Mouse (Mus musculus) embryonic facial prominence, embryonic 15.5 days (tissue): Measurements from ENCODE around the gene Astn2. TPM values are rescaled to one million over a fixed set of nuclear protein-coding genes. Genes with fewer than 3 reads are reported as not detected.
A peak's percentile ranks its signal among the peaks of the same experiment; 100 is the strongest.

ENCODE experiments used
- ATAC-seq: fragments of 200-750 bp; cut with Nextera tagmentation; 2 replicates; pipeline ENCODE4 v1.8.0; 2017; ENCODE audit warnings: low read depth, moderate TSS enrichment; ENCODE audit not compliant: insufficient number of reproducible peaks, low FRiP score, low TSS enrichment
- H3K27ac ChIP-seq: fragments of 300-500 bp; sonication (generic); replicated peaks from 2 replicates; pipeline ENCODE4 v1.5.1; 2015; ENCODE audit warnings: mild to moderate bottlenecking, inconsistent platforms
- H3K27me3 ChIP-seq: fragments of 300-500 bp; sonication (generic); 2 replicates; pipeline ENCODE4 v1.6.1; 2015; ENCODE audit warnings: inconsistent platforms
- H3K36me3 ChIP-seq: fragments of 300-500 bp; sonication (generic); 2 replicates; pipeline ENCODE4 v1.6.1; 2015; ENCODE audit warnings: mild to moderate bottlenecking, inconsistent platforms
- H3K4me1 ChIP-seq: fragments of 300-500 bp; sonication (generic); 2 replicates; pipeline ENCODE4 v1.6.1; 2015; ENCODE audit warnings: inconsistent platforms
- H3K4me2 ChIP-seq: fragments of 300-500 bp; sonication (generic); replicated peaks from 2 replicates; pipeline ENCODE4 v1.6.1; 2015; ENCODE audit warnings: mild to moderate bottlenecking, inconsistent platforms
- H3K4me3 ChIP-seq: fragments of 300-500 bp; sonication (generic); replicated peaks from 2 replicates; pipeline ENCODE4 v1.5.1; 2015; ENCODE audit warnings: mild to moderate bottlenecking, inconsistent platforms
- H3K9ac ChIP-seq: fragments of 300-500 bp; sonication (generic); 2 replicates; pipeline ENCODE4 v1.6.1; 2015; ENCODE audit warnings: inconsistent platforms
- H3K9me3 ChIP-seq: fragments of 300-500 bp; sonication (generic); replicated peaks from 2 replicates; pipeline ENCODE4 v1.6.1; 2016; ENCODE audit warnings: inconsistent platforms
- WGBS: fragments of 180-500 bp; shearing (Covaris S2); methylation state at CpG from one replicate; pipeline ENCODE4 v1.1.7; 2015; 5-methylcytosine and 5-hydroxymethylcytosine counted together
- polyA plus RNA-seq: library from polyadenylated mRNA; unstranded; fragments of >200 nt; fragmentation: Nextera tagmentation; extraction: Ambion mirVana; gene quantifications from 2 replicates; pipeline ENCODE4 v1.2.1, GENCODE M21; 2015

The Astn2 gene
- polyA plus RNA-seq, 1 experiment from 2014 or later, result 1.6 TPM

GRCm38 (mm10) chr4:66043014-66043672 is 361.3 kb downstream of the Astn2 start:
- WGBS, result 61% methylated on average over 3 of the region's 3 CpGs
- no peak for ATAC-seq
- no peak overlapping the region for H3K27ac ChIP-seq

DNA sequence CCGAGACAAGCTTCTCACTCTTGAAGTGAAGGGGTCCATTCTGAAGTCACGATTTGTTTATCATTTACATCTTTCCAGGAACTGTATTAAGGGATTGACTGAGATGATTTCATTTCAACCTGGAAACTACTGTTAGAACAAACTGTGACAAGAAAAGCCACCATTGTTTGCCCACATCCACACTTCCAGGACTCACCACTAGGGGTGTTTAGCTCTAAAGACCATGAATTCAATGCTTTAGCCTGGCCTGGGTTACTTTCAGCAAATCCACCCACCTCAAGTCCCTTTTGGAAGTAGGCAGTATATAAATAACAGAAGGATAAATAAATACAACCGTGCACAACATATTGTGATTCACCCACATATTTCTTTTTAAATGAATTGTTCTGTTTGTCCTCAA is 370.6 kb downstream of the Astn2 start:
- WGBS, result 57% methylated on average over 3 of the region's 3 CpGs
- no peaks in the 10 kb centered on the region for H3K4me1 ChIP-seq
- H3K4me3 ChIP-seq, result no peak overlapping the region
- no peak overlapping the region for H3K9ac ChIP-seq
- no peak overlapping the region for H3K4me2 ChIP-seq
- H3K27ac ChIP-seq, result no peak overlapping the region
- no peaks in the 10 kb centered on the region for H3K36me3 ChIP-seq
- ATAC-seq, result no peak
- H3K27me3 ChIP-seq, result no peaks in the 10 kb centered on the region
- no peaks in the 10 kb centered on the region for H3K9me3 ChIP-seq

More at GRCm38 (mm10) chr4:66043014-66043672, 361.3 kb downstream of the Astn2 start:
- H3K4me3 ChIP-seq, result no peak overlapping the region
- no peak overlapping the region for H3K9ac ChIP-seq
- no peak overlapping the region for H3K4me2 ChIP-seq
- H3K9me3 ChIP-seq, result no peaks in the 10 kb centered on the region
- H3K4me1 ChIP-seq, result no peaks in the 10 kb centered on the region
- no peaks in the 10 kb centered on the region for H3K36me3 ChIP-seq
- no peaks in the 10 kb centered on the region for H3K27me3 ChIP-seq

- ATAC-seq, result no peak
- no peaks in the 10 kb centered on the region for H3K27me3 ChIP-seq
- no peak overlapping the region for H3K4me3 ChIP-seq
- WGBS, result 65% methylated on average over 9 of the region's 9 CpGs
- H3K9me3 ChIP-seq, result no peaks in the 10 kb centered on the region
- H3K4me1 ChIP-seq, result no peaks in the 10 kb centered on the region
- H3K9ac ChIP-seq, result no peak overlapping the region
- H3K27ac ChIP-seq, result no peak overlapping the region
- H3K36me3 ChIP-seq, result no peaks in the 10 kb centered on the region
- no peak overlapping the region for H3K4me2 ChIP-seq
Observed at GRCm38 (mm10) chr4:66031320-66031870, 373.0 kb downstream of the Astn2 start.

DNA sequence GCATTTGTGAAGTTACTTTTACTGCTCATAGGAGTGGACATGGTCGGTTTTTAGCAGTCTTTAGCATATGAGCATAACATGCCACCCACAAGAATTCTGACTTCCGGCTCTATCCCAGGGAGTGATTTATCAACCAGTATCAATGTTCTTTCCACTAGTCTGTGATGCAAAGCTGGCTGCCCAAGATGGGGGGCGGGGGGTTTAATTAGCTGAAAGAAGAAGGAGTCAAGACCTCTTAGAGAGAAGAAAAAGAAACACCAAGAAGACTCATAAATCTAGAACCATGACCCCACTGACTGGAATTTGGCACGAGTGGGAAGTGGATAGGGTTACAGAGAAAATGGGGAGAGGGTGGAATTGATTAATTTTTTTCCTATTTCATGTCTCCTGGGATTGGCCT is 374.5 kb downstream of the Astn2 start:
- ATAC-seq, result no peak
- Histone ChIP-seq H3K4me3 (no peak overlapping the region), H3K9ac (no peak overlapping the region), H3K4me2 (no peak overlapping the region), H3K27me3 (no peaks in the 10 kb centered on the region), H3K36me3 (no peaks in the 10 kb centered on the region), H3K27ac (no peak overlapping the region), H3K9me3 (no peaks in the 10 kb centered on the region), H3K4me1 (peaks cover 5% of the 10 kb centered on the region; the same call in 1 of the 2 replicates)
- WGBS, result 57% methylated on average over 4 of the region's 4 CpGs

DNA sequence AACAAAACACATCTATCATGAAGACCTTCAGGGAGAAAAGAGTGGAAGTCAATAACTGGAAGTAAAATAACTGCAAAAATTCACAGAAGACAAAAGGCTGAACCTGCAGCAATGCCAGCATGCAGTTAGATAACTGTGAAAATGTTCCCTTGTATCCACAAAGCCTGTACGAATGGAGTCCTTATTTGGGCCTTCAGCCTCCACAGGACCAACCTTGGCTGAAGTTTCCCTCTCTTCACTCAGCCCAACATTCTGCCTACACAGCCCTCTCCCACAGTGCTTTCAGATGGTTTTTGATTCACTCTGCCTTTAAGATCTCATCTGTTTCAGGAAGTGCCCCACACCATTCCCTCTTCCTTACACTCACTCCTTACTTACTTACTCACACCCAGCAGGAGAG is 376.5 kb downstream of the Astn2 start:
- Histone ChIP-seq H3K27ac (no peak overlapping the region), H3K4me2 (no peak overlapping the region), H3K9ac (no peak overlapping the region), H3K9me3 (no peaks in the 10 kb centered on the region), H3K36me3 (no peaks in the 10 kb centered on the region), H3K4me3 (no peak overlapping the region), H3K27me3 (no peaks in the 10 kb centered on the region), H3K4me1 (peaks cover 5% of the 10 kb centered on the region; the same call in 1 of the 2 replicates)
- WGBS, result 73% methylated on average over 1 of the region's 1 CpGs
- no peak for ATAC-seq

- Histone ChIP-seq H3K4me1 (peaks cover 5% of the 10 kb centered on the region; the same call in 1 of the 2 replicates), H3K9me3 (no peaks in the 10 kb centered on the region), H3K36me3 (no peaks in the 10 kb centered on the region), H3K4me3 (no peak overlapping the region), H3K27me3 (no peaks in the 10 kb centered on the region), H3K27ac (peak overlapping the region; percentile 22; the same call in 1 of the 2 replicates), H3K4me2 (no peak overlapping the region), H3K9ac (no peak overlapping the region)
- WGBS, result 10% methylated on average over 8 of the region's 8 CpGs
- ATAC-seq, result no peak; the same call in 1 of the 2 replicates
Observed at GRCm38 (mm10) chr4:66025393-66026062, 378.9 kb downstream of the Astn2 start.

GRCm38 (mm10) chr4:66002936-66003335 is 401.5 kb downstream of the Astn2 start:
- ATAC-seq, result no peak

GRCm38 (mm10) chr4:65983643-65984042 is 420.8 kb downstream of the Astn2 start:
- WGBS, result 86% methylated on average over 2 of the region's 2 CpGs
- Histone ChIP-seq H3K9me3 (no peaks in the 10 kb centered on the region), H3K36me3 (no peaks in the 10 kb centered on the region), H3K4me2 (no peak overlapping the region), H3K4me3 (no peak overlapping the region), H3K27me3 (no peaks in the 10 kb centered on the region), H3K27ac (no peak overlapping the region), H3K4me1 (no peaks in the 10 kb centered on the region), H3K9ac (no peak overlapping the region)
- no peak for ATAC-seq

More at GRCm38 (mm10) chr4:66002936-66003335, 401.5 kb downstream of the Astn2 start:
- Histone ChIP-seq H3K4me1 (no peaks in the 10 kb centered on the region), H3K27me3 (no peaks in the 10 kb centered on the region), H3K4me3 (no peak overlapping the region), H3K9ac (no peak overlapping the region), H3K36me3 (no peaks in the 10 kb centered on the region), H3K9me3 (no peaks in the 10 kb centered on the region), H3K27ac (no peak overlapping the region), H3K4me2 (no peak overlapping the region)

DNA sequence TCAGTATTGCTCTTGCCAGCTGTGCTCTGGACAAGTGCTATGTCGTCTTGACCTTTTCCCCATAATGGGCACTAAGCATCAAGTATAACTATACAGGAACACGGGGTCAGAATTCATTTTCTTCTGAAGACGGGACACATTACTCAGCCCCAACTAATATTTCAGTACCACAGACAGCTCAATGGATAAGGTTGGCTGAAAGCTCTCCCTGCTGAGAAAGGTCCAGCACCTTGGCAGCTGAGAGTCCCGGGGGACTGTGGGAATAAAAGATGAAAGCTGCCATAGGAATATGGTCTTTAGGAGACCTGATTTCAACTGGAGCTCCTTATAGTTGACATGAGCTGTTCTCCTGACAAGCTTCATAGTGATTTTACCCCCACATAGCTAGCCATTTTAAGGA is 421.5 kb downstream of the Astn2 start:
- no peak overlapping the region for H3K27ac ChIP-seq
- H3K4me1 ChIP-seq, result no peaks in the 10 kb centered on the region
- no peak overlapping the region for H3K4me2 ChIP-seq
- no peak overlapping the region for H3K9ac ChIP-seq
- 49% methylated on average over 4 of the region's 4 CpGs for WGBS
- no peaks in the 10 kb centered on the region for H3K36me3 ChIP-seq
- H3K9me3 ChIP-seq, result no peaks in the 10 kb centered on the region
- no peaks in the 10 kb centered on the region for H3K27me3 ChIP-seq
- H3K4me3 ChIP-seq, result no peak overlapping the region
- ATAC-seq, result no peak

DNA sequence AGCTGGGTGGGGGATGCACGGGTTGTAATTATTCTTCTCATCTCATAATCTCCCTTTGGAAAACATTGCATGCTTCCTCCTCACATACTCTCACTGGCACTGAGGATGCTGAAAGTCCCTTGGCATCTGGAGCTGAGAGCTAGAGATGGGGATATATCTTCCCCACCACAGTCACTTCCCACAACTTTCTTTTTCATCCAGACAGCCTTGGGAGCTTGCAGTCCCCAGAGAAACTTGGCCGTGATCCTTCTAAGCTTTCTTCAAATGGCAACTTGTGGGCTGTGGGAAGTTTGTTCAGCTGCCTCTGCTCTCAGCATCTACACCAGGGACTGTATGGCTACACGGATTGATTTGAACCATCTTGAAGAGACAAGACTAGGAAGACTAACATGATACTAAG is 428.2 kb downstream of the Astn2 start:
- Histone ChIP-seq H3K4me2 (no peak overlapping the region), H3K36me3 (no peaks in the 10 kb centered on the region), H3K27me3 (no peaks in the 10 kb centered on the region), H3K4me1 (no peaks in the 10 kb centered on the region), H3K9me3 (no peaks in the 10 kb centered on the region), H3K9ac (no peak overlapping the region), H3K27ac (no peak overlapping the region), H3K4me3 (no peak overlapping the region)
- no peak for ATAC-seq
- 59% methylated on average over 3 of the region's 3 CpGs for WGBS

DNA sequence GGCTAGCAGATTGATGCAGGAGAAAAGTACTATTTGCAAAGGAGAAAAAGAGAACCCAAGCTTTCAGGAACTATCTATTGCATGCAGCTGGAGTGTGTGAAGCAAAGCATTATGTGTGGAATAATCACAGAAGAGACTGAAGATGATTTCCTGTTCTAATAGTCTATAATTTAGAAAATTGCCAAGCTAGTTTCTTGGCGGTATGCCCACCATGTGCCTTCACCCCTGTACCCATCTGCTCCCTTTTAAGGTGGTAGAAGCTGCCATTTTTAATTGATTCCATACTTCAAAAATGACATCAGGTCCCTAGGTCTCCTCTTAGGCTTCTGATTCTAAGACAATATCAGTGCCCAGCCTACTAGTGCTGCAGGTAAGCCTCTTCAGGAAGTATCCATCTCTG is 432.0 kb downstream of the Astn2 start:
- Histone ChIP-seq H3K4me2 (no peak overlapping the region), H3K4me3 (no peak overlapping the region), H3K36me3 (no peaks in the 10 kb centered on the region), H3K4me1 (no peaks in the 10 kb centered on the region), H3K9ac (no peak overlapping the region), H3K9me3 (no peaks in the 10 kb centered on the region), H3K27ac (no peak overlapping the region), H3K27me3 (no peaks in the 10 kb centered on the region)
- no peak for ATAC-seq
- WGBS, result 53% methylated on average over 1 of the region's 1 CpGs
